In genomic region chr1:168098806-168099205, GRCm38 (mm10) we compare ENCODE assay signal across 23 mouse cellular contexts.
DNase-seq lines count a peak whose midpoint lies in the region; ATAC-seq and TF ChIP-seq lines count a peak whose summit lies in the region.
"Had no signal": no experiment of that assay in that cellular context is flagged by ENCODE, and none has a peak within 500 bp of the region (broad histone marks: within the 10 kb centered on the region; RNA-seq: fewer than 3 reads in every experiment).

No protein-coding gene starts in this region.

- peaks cover 3% of the 10 kb centered on the region for H3K27me3 ChIP-seq in midbrain, embryonic 11.5 days (ENCODE audit: control insufficient read depth, insufficient read depth, low read length)
- no peaks in the 10 kb centered on the region for H3K27me3 ChIP-seq in midbrain, embryonic 15.5 days (replicated peaks)
- peaks cover 44% of the 10 kb centered on the region for H3K27me3 ChIP-seq in midbrain, embryonic 12.5 days
- no peaks in the 10 kb centered on the region for H3K27me3 ChIP-seq in midbrain, postnatal 0 days (ENCODE audit: insufficient read depth, low read length)
- H3K27me3 ChIP-seq in midbrain, embryonic 14.5 days (ENCODE audit: control insufficient read depth, insufficient read depth, low read length), result peaks cover 15% of the 10 kb centered on the region; the same call in 1 of the 2 replicates
- peaks cover 29% of the 10 kb centered on the region for H3K27me3 ChIP-seq in midbrain, embryonic 10.5 days (ENCODE audit: low read depth, poor library complexity, severe bottlenecking)
- H3K27me3 ChIP-seq: CH12.LX, Patski had no signal

- H3K9ac ChIP-seq in midbrain, embryonic 11.5 days (ENCODE audit: low read length), result no peak overlapping the region
- no peak overlapping the region for H3K9ac ChIP-seq in midbrain, embryonic 15.5 days
- no peak overlapping the region for H3K9ac ChIP-seq in midbrain, embryonic 12.5 days (replicated peaks)
- H3K9ac ChIP-seq in midbrain, postnatal 0 days (replicated peaks; ENCODE audit: low read length, poor library complexity, severe bottlenecking), result no peak overlapping the region
- no peak overlapping the region for H3K9ac ChIP-seq in midbrain, embryonic 14.5 days (replicated peaks; ENCODE audit: low read length)

- no peak overlapping the region for H3K4me3 ChIP-seq in midbrain, embryonic 11.5 days (ENCODE audit: low read depth, low read length)
- H3K4me3 ChIP-seq in midbrain, embryonic 15.5 days, result no peak overlapping the region
- H3K4me3 ChIP-seq in midbrain, embryonic 12.5 days, result no peak overlapping the region
- H3K4me3 ChIP-seq in midbrain, postnatal 0 days (ENCODE audit: low read depth, low read length), result no peak overlapping the region
- no peak overlapping the region for H3K4me3 ChIP-seq in midbrain, embryonic 14.5 days (replicated peaks; ENCODE audit: low read depth, low read length)
- no peak overlapping the region for H3K4me3 ChIP-seq in midbrain, embryonic 10.5 days

- no peak for TF ChIP-seq CTCF in midbrain, postnatal 0 days (IDR thresholded peaks at IDR 0.05)
- no peak for TF ChIP-seq CTCF in brain, embryonic 14.5 days (IDR thresholded peaks at IDR 0.05; ENCODE audit: borderline replicate concordance, extremely low read depth, insufficient read depth, insufficient read length)

- no peaks in the 10 kb centered on the region for H3K4me1 ChIP-seq in midbrain, embryonic 11.5 days (ENCODE audit: control insufficient read depth, insufficient read depth, low read length)
- 0 out of 2 replicates have a peak, but pooled peaks cover 5% of the 10 kb centered on the region for H3K4me1 ChIP-seq in midbrain, embryonic 15.5 days
- H3K4me1 ChIP-seq in midbrain, embryonic 12.5 days, result peaks cover 7% of the 10 kb centered on the region; the same call in 1 of the 2 replicates
- H3K4me1 ChIP-seq in midbrain, postnatal 0 days (ENCODE audit: insufficient read depth, low read length), result no peaks in the 10 kb centered on the region
- H3K4me1 ChIP-seq in midbrain, embryonic 14.5 days (ENCODE audit: control insufficient read depth, insufficient read depth, low read length), result no peaks in the 10 kb centered on the region
- H3K4me1 ChIP-seq in midbrain, embryonic 10.5 days, result peaks cover 5% of the 10 kb centered on the region; the same call in 1 of the 2 replicates

- no peak for TF ChIP-seq POLR2A in brain, embryonic 14.5 days (IDR thresholded peaks at IDR 0.05; ENCODE audit: borderline replicate concordance, extremely low read depth, insufficient read depth, insufficient read length, poor library complexity, severe bottlenecking)

- no peak for DNase-seq in midbrain, embryonic 11.5 days (ENCODE audit: low spot score, missing footprints)
- DNase-seq in midbrain, postnatal 0 days (ENCODE audit: low spot score), result no peak
- DNase-seq in midbrain, embryonic 14.5 days, result peak; percentile 60
- no peak for DNase-seq in midbrain, embryonic 10.5 days (ENCODE audit: low spot score)
- peak; percentile 57 for DNase-seq in brain, embryonic 14.5 days (ENCODE audit: low read depth)
- DNase-seq in kidney, postnatal 36 days, result no peak
- DNase-seq: adrenal gland, adult 2 months; adrenal gland, adult 8-10 months; adrenal gland, postnatal 10 days; adrenal gland, postnatal 14 days; adrenal gland, postnatal 25 days; adrenal gland, postnatal 36 days; B cell, adult 2 months; cerebellum, adult 11 months; cerebellum, adult 11-12 months; cerebellum, adult 18-20 months had no signal

- no peaks in the 10 kb centered on the region for H3K36me3 ChIP-seq in midbrain, embryonic 11.5 days (ENCODE audit: control insufficient read depth, insufficient read depth, low read length)
- H3K36me3 ChIP-seq in midbrain, embryonic 15.5 days (replicated peaks), result no peaks in the 10 kb centered on the region
- H3K36me3 ChIP-seq in midbrain, embryonic 12.5 days, result no peaks in the 10 kb centered on the region
- H3K36me3 ChIP-seq in midbrain, postnatal 0 days (ENCODE audit: insufficient read depth, low read length), result no peaks in the 10 kb centered on the region
- H3K36me3 ChIP-seq in midbrain, embryonic 14.5 days (ENCODE audit: control insufficient read depth, insufficient read depth, low read length), result no peaks in the 10 kb centered on the region
- H3K36me3 ChIP-seq in midbrain, embryonic 10.5 days, result no peaks in the 10 kb centered on the region
- H3K36me3 ChIP-seq: G1E had no signal

- H3K4me2 ChIP-seq in midbrain, embryonic 11.5 days, result no peak overlapping the region
- no peak overlapping the region for H3K4me2 ChIP-seq in midbrain, embryonic 15.5 days
- H3K4me2 ChIP-seq in midbrain, embryonic 12.5 days (replicated peaks), result no peak overlapping the region
- no peak overlapping the region for H3K4me2 ChIP-seq in midbrain, postnatal 0 days (ENCODE audit: low read depth, low read length, poor library complexity, severe bottlenecking)
- H3K4me2 ChIP-seq in midbrain, embryonic 14.5 days (ENCODE audit: low read length), result no peak overlapping the region

- ATAC-seq in midbrain, embryonic 11.5 days (ENCODE audit: low FRiP score), result peak; percentile 58; the same call in 1 of the 2 replicates
- no peak for ATAC-seq in midbrain, embryonic 15.5 days (replicated peaks)
- peak; percentile 60; the same call in 1 of the 2 replicates for ATAC-seq in midbrain, embryonic 12.5 days (ENCODE audit: low FRiP score, low read depth)
- ATAC-seq in midbrain, postnatal 0 days (ENCODE audit: low FRiP score), result no peak
- no peak for ATAC-seq in midbrain, embryonic 14.5 days (ENCODE audit: low FRiP score, low TSS enrichment)
- ATAC-seq: activated CD4-positive, CD25-positive, alpha-beta regulatory T cell, adult 4 months; CD4-positive, CD25-positive, alpha-beta regulatory T cell, adult 4 months; Patski had no signal

- 38% methylated on average over 2 of the region's 2 CpGs for WGBS in midbrain, embryonic 11.5 days
- WGBS in midbrain, embryonic 15.5 days, result 33% methylated on average over 2 of the region's 2 CpGs
- WGBS in midbrain, embryonic 12.5 days, result 35% methylated on average over 2 of the region's 2 CpGs
- 21% methylated on average over 2 of the region's 2 CpGs for WGBS in midbrain, postnatal 0 days
- 11% methylated on average over 2 of the region's 2 CpGs for WGBS in midbrain, embryonic 14.5 days
- 67% methylated on average over 2 of the region's 2 CpGs for WGBS in midbrain, embryonic 10.5 days

- H3K9me3 ChIP-seq in midbrain, embryonic 11.5 days (ENCODE audit: control insufficient read depth, low read length), result no peaks in the 10 kb centered on the region; the same call in 1 of the 2 replicates
- H3K9me3 ChIP-seq in midbrain, embryonic 15.5 days, result no peaks in the 10 kb centered on the region
- peaks cover 13% of the 10 kb centered on the region for H3K9me3 ChIP-seq in midbrain, embryonic 12.5 days
- no peaks in the 10 kb centered on the region for H3K9me3 ChIP-seq in midbrain, postnatal 0 days (ENCODE audit: low read length)
- H3K9me3 ChIP-seq in midbrain, embryonic 14.5 days (ENCODE audit: control insufficient read depth, low read length), result 0 out of 2 replicates have a peak, but pooled peaks cover 3% of the 10 kb centered on the region
- peaks cover 10% of the 10 kb centered on the region; the same call in 1 of the 2 replicates for H3K9me3 ChIP-seq in midbrain, embryonic 10.5 days (replicated peaks)

- no peak overlapping the region for H3K27ac ChIP-seq in midbrain, embryonic 11.5 days (ENCODE audit: low read depth, low read length)
- H3K27ac ChIP-seq in midbrain, embryonic 15.5 days, result no peak overlapping the region
- H3K27ac ChIP-seq in midbrain, embryonic 12.5 days (replicated peaks), result no peak overlapping the region
- H3K27ac ChIP-seq in midbrain, postnatal 0 days (ENCODE audit: low read depth, low read length), result no peak overlapping the region
- no peak overlapping the region for H3K27ac ChIP-seq in midbrain, embryonic 14.5 days (replicated peaks; ENCODE audit: low read depth, low read length)
- no peak overlapping the region for H3K27ac ChIP-seq in midbrain, embryonic 10.5 days (replicated peaks)

Comparison
In these comparisons a context has a peak if more than half of its experiments do, and no peak if none do; other contexts are left out.
1. ATAC-seq: peak in midbrain, embryonic 11.5 days (single experiment) and midbrain, embryonic 12.5 days (single experiment); none in midbrain, embryonic 15.5 days (single experiment), midbrain, postnatal 0 days (single experiment) and midbrain, embryonic 14.5 days (single experiment).
2. DNase-seq: peak in midbrain, embryonic 14.5 days (single experiment) and brain, embryonic 14.5 days (single experiment); none in midbrain, embryonic 11.5 days (single experiment), midbrain, postnatal 0 days (single experiment), midbrain, embryonic 10.5 days (single experiment) and kidney, postnatal 36 days (0 of 2).